Mouse (Mus musculus): ENCODE data around the gene Hnrnpk. TPM values are rescaled to one million over a fixed set of nuclear protein-coding genes. Genes with fewer than 3 reads are reported as not detected.
"Not testable (repeated sequence)": the region's sequence is repeated elsewhere in the genome, so short reads cannot be mapped to it uniquely, and the experiment has no call there.

Hnrnpk gene
- total RNA-seq, 2 experiments from 2014 or later, result 412 to 432 TPM

GRCm38 (mm10) chr13:58389324-58389951, 13.7 kb downstream of the Hnrnpk start:
- DNase-seq, result no peak

- no peak for DNase-seq
Observed at GRCm38 (mm10) chr13:58388379-58388778, 14.8 kb downstream of the Hnrnpk start.

- peak; percentile 59 to 78 for DNase-seq
Observed at GRCm38 (mm10) chr13:58387948-58388347, 15.2 kb downstream of the Hnrnpk start.

GRCm38 (mm10) chr13:58385547-58385920, 17.6 kb downstream of the Hnrnpk start:
- no peak for DNase-seq

GRCm38 (mm10) chr13:58384779-58385546, 18.2 kb downstream of the Hnrnpk start, which contains the start of gene 2210016F16Rik:
Gene 2210016F16Rik (minus strand): TSS chr13:58385225.
- peak; percentile 75 to 81 for DNase-seq

GRCm38 (mm10) chr13:58384371-58384770, 18.8 kb downstream of the Hnrnpk start:
- DNase-seq, result no peak

GRCm38 (mm10) chr13:58373153-58373470, 30.0 kb downstream of the Hnrnpk start:
- no peak for DNase-seq

GRCm38 (mm10) chr13:58372278-58373152, 30.6 kb downstream of the Hnrnpk start:
- DNase-seq, result no peak

GRCm38 (mm10) chr13:58368835-58369234, 34.3 kb downstream of the Hnrnpk start:
- no peak for DNase-seq

- DNase-seq, result no peak
Observed at GRCm38 (mm10) chr13:58367641-58368040, 35.5 kb downstream of the Hnrnpk start.

- peak in 1 of 2 experiments; percentile 11 for DNase-seq
Observed at GRCm38 (mm10) chr13:58366373-58366772, 36.8 kb downstream of the Hnrnpk start.

- DNase-seq, result not testable (repeated sequence)
Observed at GRCm38 (mm10) chr13:58365179-58365578, 38.0 kb downstream of the Hnrnpk start.

- DNase-seq, result no peak
Observed at GRCm38 (mm10) chr13:58364353-58365175, 38.6 kb downstream of the Hnrnpk start.

GRCm38 (mm10) chr13:58359304-58359653, 43.9 kb downstream of the Hnrnpk start:
- no peak for DNase-seq

GRCm38 (mm10) chr13:58358629-58359303, 44.4 kb downstream of the Hnrnpk start, which contains the start of gene Kif27:
Gene Kif27 (minus strand): TSS chr13:58359122.
- DNase-seq, result peak; percentile 85 to 90

GRCm38 (mm10) chr13:58352996-58353395, 50.1 kb downstream of the Hnrnpk start:
- DNase-seq, result no peak

- no peak for DNase-seq
Observed at GRCm38 (mm10) chr13:58350606-58351005, 52.5 kb downstream of the Hnrnpk start.

- DNase-seq, result no peak
Observed at GRCm38 (mm10) chr13:58344505-58344904, 58.6 kb downstream of the Hnrnpk start.
